Mouse (Mus musculus) heart, postnatal 14 days (tissue): ENCODE measurements around the gene Ttyh3. TPM values are rescaled to one million over a fixed set of nuclear protein-coding genes. Genes with fewer than 3 reads are reported as not detected.
"Not testable (repeated sequence)": the region's sequence is repeated elsewhere in the genome, so short reads cannot be mapped to it uniquely, and the experiment has no call there.

ENCODE experiments used
- DNase-seq, 2 experiments: peaks; one replicate each; pipeline ENCODE4 v3.0.0; 2021 to 2022
- intact Hi-C: fragments of 180-260 bp; cut with DNase I; formaldehyde crosslinking; loops from one replicate; pipeline ENCODE4 v1.15.1; 2025
- long read RNA-seq, 2 experiments: library from polyadenylated mRNA; stranded (forward); transcript quantifications; one replicate each; pipeline ENCODE4 v2.0.0; 2021
- total RNA-seq, 2 experiments: library from RNA; stranded (reverse); gene quantifications; 2 replicates each; pipeline ENCODE4 v1.2.3; 2021

The Ttyh3 gene
- 10 to 100 TPM; 31.6 to 31.9 TPM for total RNA-seq
- long read RNA-seq, experiment 1, full-length matches to known transcripts: 5 of 17 reads
- long read RNA-seq, experiment 1, partial matches to known transcripts: 3 of 17 reads
- long read RNA-seq, experiment 1, other reads (novel, unspliced or antisense): 9 of 17 reads
- long read RNA-seq, experiment 2, full-length matches to known transcripts: 15 of 32 reads
- long read RNA-seq, experiment 2, partial matches to known transcripts: 14 of 32 reads
- long read RNA-seq, experiment 2, other reads (novel, unspliced or antisense): 3 of 32 reads

GRCm38 (mm10) chr5:140648519-140649100 lies at the start of gene Ttyh3:
TSS of gene Ttyh3 (minus strand) at chr5:140649031.
- intact Hi-C loops: no loop called here
- no peak for DNase-seq

- intact Hi-C loops: no loop called here
- no peak for DNase-seq
Measured at GRCm38 (mm10) chr5:140695987-140696386, 47.2 kb upstream of the Ttyh3 start.

GRCm38 (mm10) chr5:140688434-140688833 lies 39.6 kb upstream of the Ttyh3 start:
- no peak for DNase-seq
- intact Hi-C loops: no loop called here

- peak; percentile 50 to 61 for DNase-seq
- intact Hi-C loops: loop anchor here (5.0 kb wide), 1 partner anchor 142 kb away; no protein-coding TSS in a partner anchor
Measured at GRCm38 (mm10) chr5:140684343-140685148, 35.7 kb upstream of the Ttyh3 start.

GRCm38 (mm10) chr5:140682113-140682512 lies 33.3 kb upstream of the Ttyh3 start:
- intact Hi-C loops: loop anchor here (5.0 kb wide), 1 partner anchor 140 kb away; no protein-coding TSS in a partner anchor
- no peak for DNase-seq

- intact Hi-C loops: loop anchor here (5.0 kb wide), 1 partner anchor 139 kb away; no protein-coding TSS in a partner anchor
- no peak for DNase-seq
Measured at GRCm38 (mm10) chr5:140680950-140681349, 32.1 kb upstream of the Ttyh3 start.

- DNase-seq: no peak
- intact Hi-C loops: loop anchor here (5.0 kb wide), 1 partner anchor 138 kb away; no protein-coding TSS in a partner anchor
Measured at GRCm38 (mm10) chr5:140680051-140680450, 31.2 kb upstream of the Ttyh3 start.

GRCm38 (mm10) chr5:140677137-140677536 lies 28.3 kb upstream of the Ttyh3 start:
- no peak for DNase-seq
- intact Hi-C loops: no loop called here

GRCm38 (mm10) chr5:140675640-140676039 lies 26.8 kb upstream of the Ttyh3 start:
- DNase-seq: no peak
- intact Hi-C loops: no loop called here

- intact Hi-C loops: no loop called here
- DNase-seq: no peak
Measured at GRCm38 (mm10) chr5:140675079-140675478, 26.2 kb upstream of the Ttyh3 start.

- DNase-seq: no peak
- intact Hi-C loops: no loop called here
Measured at GRCm38 (mm10) chr5:140674036-140674435, 25.2 kb upstream of the Ttyh3 start.

- DNase-seq: peak; percentile 38 to 46
Measured at GRCm38 (mm10) chr5:140672603-140673002, 23.8 kb upstream of the Ttyh3 start.

GRCm38 (mm10) chr5:140672115-140672514 lies 23.3 kb upstream of the Ttyh3 start:
- intact Hi-C loops: no loop called here
- DNase-seq: no peak

More at GRCm38 (mm10) chr5:140672603-140673002, 23.8 kb upstream of the Ttyh3 start:
- intact Hi-C loops: not testable (repeated sequence)

- intact Hi-C loops: loop anchor here (2.0 kb wide), 2 partner anchors 35 to 123 kb away; no protein-coding TSS in a partner anchor
- DNase-seq: peak; percentile 70 to 86
Measured at GRCm38 (mm10) chr5:140663621-140664180, 14.9 kb upstream of the Ttyh3 start.

GRCm38 (mm10) chr5:140662741-140663592 lies 14.1 kb upstream of the Ttyh3 start:
- intact Hi-C loops: no loop called here
- DNase-seq: no peak

GRCm38 (mm10) chr5:140661875-140662643 lies 13.2 kb upstream of the Ttyh3 start:
- intact Hi-C loops: no loop called here
- no peak for DNase-seq

GRCm38 (mm10) chr5:140661427-140661826 lies 12.6 kb upstream of the Ttyh3 start:
- intact Hi-C loops: no loop called here
- DNase-seq: no peak

GRCm38 (mm10) chr5:140660398-140660797 lies 11.6 kb upstream of the Ttyh3 start:
- intact Hi-C loops: no loop called here
- DNase-seq: no peak
